Mouse (Mus musculus) lung, adult 2 months (tissue): ENCODE data around the gene Polr3a.

Experiments used
- CTCF ChIP-seq: fragments of 200-500 bp; IDR thresholded peaks from 2 replicates; pipeline ENCODE4 v1.5.1; 2011; ENCODE audit warnings: mild to moderate bottlenecking, low read length, control low read depth; ENCODE audit not compliant: insufficient read depth
- POLR2A ChIP-seq: fragments of 200-500 bp; IDR thresholded peaks from 2 replicates; pipeline ENCODE4 v1.6.1; 2011; ENCODE audit warnings: low read depth, mild to moderate bottlenecking, control low read depth, low read length, borderline replicate concordance; ENCODE audit errors: extremely low read depth

GRCm38 (mm10) chr14:24486773-24487227, at the start of gene Polr3a, which contains the start of gene Rps24:
- TF ChIP-seq CTCF (peak; percentile 78), POLR2A (peak; percentile 55; the same call in 1 of the 2 replicates)
